Mouse (Mus musculus): ENCODE results near the gene Zdhhc1. TPM values are rescaled to one million over a fixed set of nuclear protein-coding genes. Genes with fewer than 3 reads are reported as not detected.

Gene Zdhhc1
- polyA plus RNA-seq, 1 experiment from 2014 or later: 40.6 TPM

- DNase-seq (ENCODE audit: low spot score): peak; percentile 55
- H3K27me3 ChIP-seq (replicated peaks; ENCODE audit: insufficient read depth, low read length): no peaks in the 10 kb centered on the region
- TF ChIP-seq EP300 (IDR thresholded peaks at IDR 0.05) (no peak), CTCF (IDR thresholded peaks at IDR 0.05) (no peak)
- H3K27ac ChIP-seq (ENCODE audit: low read length): no peak overlapping the region
- peak; percentile 55 for ATAC-seq
- no peak overlapping the region for H3K9ac ChIP-seq (replicated peaks; ENCODE audit: low read depth)
- H3K36me3 ChIP-seq (ENCODE audit: insufficient read depth, low read length): peaks cover 20% of the 10 kb centered on the region; the same call in 1 of the 2 replicates
- no peak overlapping the region for H3K4me2 ChIP-seq (replicated peaks; ENCODE audit: low read depth, low read length)
- no peaks in the 10 kb centered on the region for H3K9me3 ChIP-seq (ENCODE audit: low read length)
- 79% methylated on average over 4 of the region's 4 CpGs for WGBS
- H3K4me1 ChIP-seq (ENCODE audit: insufficient read depth, low read depth, low read length): peaks cover 4% of the 10 kb centered on the region; the same call in 1 of the 2 replicates
- no peak overlapping the region for H3K4me3 ChIP-seq (ENCODE audit: low read depth, low read length)
These were observed 42.2 kb upstream of the Zdhhc1 start for GRCm38 (mm10) chr8:105538940-105539339.

- ATAC-seq (no peak), DNase-seq (ENCODE audit: low spot score) (no peak)
- Histone ChIP-seq H3K9me3 (ENCODE audit: low read length) (no peaks in the 10 kb centered on the region), H3K27ac (ENCODE audit: low read length) (no peak overlapping the region), H3K4me2 (replicated peaks; ENCODE audit: low read depth, low read length) (no peak overlapping the region), H3K36me3 (ENCODE audit: insufficient read depth, low read length) (peaks cover 20% of the 10 kb centered on the region; the same call in 1 of the 2 replicates), H3K4me1 (ENCODE audit: insufficient read depth, low read depth, low read length) (peaks cover 16% of the 10 kb centered on the region; the same call in 1 of the 2 replicates), H3K27me3 (replicated peaks; ENCODE audit: insufficient read depth, low read length) (no peaks in the 10 kb centered on the region), H3K4me3 (ENCODE audit: low read depth, low read length) (no peak overlapping the region), H3K9ac (replicated peaks; ENCODE audit: low read depth) (no peak overlapping the region)
- TF ChIP-seq CTCF (IDR thresholded peaks at IDR 0.05) (no peak), EP300 (IDR thresholded peaks at IDR 0.05) (no peak)
- WGBS: 79% methylated on average over 6 of the region's 6 CpGs
These were observed 40.4 kb upstream of the Zdhhc1 start for GRCm38 (mm10) chr8:105537011-105537677.

- ATAC-seq (no peak), DNase-seq (ENCODE audit: low spot score) (no peak)
- H3K9me3 ChIP-seq (ENCODE audit: low read length): no peaks in the 10 kb centered on the region
- peaks cover 20% of the 10 kb centered on the region; the same call in 1 of the 2 replicates for H3K36me3 ChIP-seq (ENCODE audit: insufficient read depth, low read length)
- WGBS: 86% methylated on average over 3 of the region's 3 CpGs
- TF ChIP-seq CTCF (IDR thresholded peaks at IDR 0.05) (no peak), EP300 (IDR thresholded peaks at IDR 0.05) (no peak)
- no peak overlapping the region for H3K4me2 ChIP-seq (replicated peaks; ENCODE audit: low read depth, low read length)
- H3K4me1 ChIP-seq (ENCODE audit: insufficient read depth, low read depth, low read length): peaks cover 18% of the 10 kb centered on the region; the same call in 1 of the 2 replicates
- H3K27ac ChIP-seq (ENCODE audit: low read length): no peak overlapping the region
- H3K27me3 ChIP-seq (replicated peaks; ENCODE audit: insufficient read depth, low read length): no peaks in the 10 kb centered on the region
- no peak overlapping the region for H3K9ac ChIP-seq (replicated peaks; ENCODE audit: low read depth)
- H3K4me3 ChIP-seq (ENCODE audit: low read depth, low read length): no peak overlapping the region
These were observed 39.8 kb upstream of the Zdhhc1 start for GRCm38 (mm10) chr8:105536546-105536945.

GRCm38 (mm10) chr8:105533892-105534329, 37.2 kb upstream of the Zdhhc1 start:
- H3K27ac ChIP-seq (ENCODE audit: low read length): peak overlapping the region; percentile 70
- ATAC-seq (peak; percentile 81), DNase-seq (ENCODE audit: low spot score) (peak; percentile 86)
- H3K4me3 ChIP-seq (ENCODE audit: low read depth, low read length): no peak overlapping the region
- H3K4me1 ChIP-seq (ENCODE audit: insufficient read depth, low read depth, low read length): peaks cover 18% of the 10 kb centered on the region; the same call in 1 of the 2 replicates
- no peak overlapping the region for H3K9ac ChIP-seq (replicated peaks; ENCODE audit: low read depth)
- H3K36me3 ChIP-seq (ENCODE audit: insufficient read depth, low read length): peaks cover 30% of the 10 kb centered on the region; the same call in 1 of the 2 replicates
- WGBS: 8% methylated on average over 1 of the region's 1 CpGs
- H3K4me2 ChIP-seq (replicated peaks; ENCODE audit: low read depth, low read length): no peak overlapping the region
- H3K9me3 ChIP-seq (ENCODE audit: low read length): no peaks in the 10 kb centered on the region
- TF ChIP-seq EP300 (IDR thresholded peaks at IDR 0.05) (no peak), CTCF (IDR thresholded peaks at IDR 0.05) (peak; percentile 87)
- H3K27me3 ChIP-seq (replicated peaks; ENCODE audit: insufficient read depth, low read length): no peaks in the 10 kb centered on the region

- no peak overlapping the region for H3K4me3 ChIP-seq (ENCODE audit: low read depth, low read length)
- TF ChIP-seq EP300 (IDR thresholded peaks at IDR 0.05) (no peak), CTCF (IDR thresholded peaks at IDR 0.05) (0 out of 2 replicates have a peak, but pooled peaks have one; percentile 2)
- peaks cover 25% of the 10 kb centered on the region; the same call in 1 of the 2 replicates for H3K36me3 ChIP-seq (ENCODE audit: insufficient read depth, low read length)
- H3K9me3 ChIP-seq (ENCODE audit: low read length): no peaks in the 10 kb centered on the region
- peak; percentile 90 for DNase-seq (ENCODE audit: low spot score)
- H3K27ac ChIP-seq (ENCODE audit: low read length): peak overlapping the region; percentile 70
- WGBS: 10% methylated on average over 2 of the region's 2 CpGs
- H3K4me2 ChIP-seq (replicated peaks; ENCODE audit: low read depth, low read length): no peak overlapping the region
- no peak overlapping the region for H3K9ac ChIP-seq (replicated peaks; ENCODE audit: low read depth)
- no peaks in the 10 kb centered on the region for H3K27me3 ChIP-seq (replicated peaks; ENCODE audit: insufficient read depth, low read length)
- H3K4me1 ChIP-seq (ENCODE audit: insufficient read depth, low read depth, low read length): peaks cover 18% of the 10 kb centered on the region; the same call in 1 of the 2 replicates
- ATAC-seq: peak; percentile 93
These were observed 36.7 kb upstream of the Zdhhc1 start for GRCm38 (mm10) chr8:105533439-105533838.

- H3K36me3 ChIP-seq (ENCODE audit: insufficient read depth, low read length): peaks cover 17% of the 10 kb centered on the region; the same call in 1 of the 2 replicates
- H3K4me1 ChIP-seq (ENCODE audit: insufficient read depth, low read depth, low read length): peaks cover 18% of the 10 kb centered on the region; the same call in 1 of the 2 replicates
- H3K9me3 ChIP-seq (ENCODE audit: low read length): no peaks in the 10 kb centered on the region
- no peak overlapping the region for H3K27ac ChIP-seq (ENCODE audit: low read length)
- H3K4me2 ChIP-seq (replicated peaks; ENCODE audit: low read depth, low read length): no peak overlapping the region
- H3K27me3 ChIP-seq (replicated peaks; ENCODE audit: insufficient read depth, low read length): no peaks in the 10 kb centered on the region
- DNase-seq (ENCODE audit: low spot score): peak; percentile 75
- TF ChIP-seq CTCF (IDR thresholded peaks at IDR 0.05) (peak; percentile 83), EP300 (IDR thresholded peaks at IDR 0.05) (no peak)
- no peak overlapping the region for H3K9ac ChIP-seq (replicated peaks; ENCODE audit: low read depth)
- no peak overlapping the region for H3K4me3 ChIP-seq (ENCODE audit: low read depth, low read length)
- 61% methylated on average over 2 of the region's 2 CpGs for WGBS
- ATAC-seq: no peak
These were observed 35.1 kb upstream of the Zdhhc1 start for GRCm38 (mm10) chr8:105531774-105532173.
